Mouse (Mus musculus) hematopoietic stem cell, adult 5-6 weeks (primary cell): Measurements from ENCODE around the gene Cyp11a1. TPM values are rescaled to one million over a fixed set of nuclear protein-coding genes. Genes with fewer than 3 reads are reported as not detected.

Experiments
- ATAC-seq, 2 experiments: fragments of 125-278 bp in 1 of 2; replicated peaks in 1 of 2; 2 replicates each; pipeline ENCODE4 v1.8.0; 2016 to 2017; ENCODE audit warnings: inconsistent platforms in 2 of 2, mild to moderate bottlenecking in 2 of 2, moderate number of reproducible peaks in 2 of 2, low read depth in 1 of 2, moderate TSS enrichment in 1 of 2; ENCODE audit not compliant: low FRiP score in 2 of 2, poor library complexity in 2 of 2, severe bottlenecking in 2 of 2, insufficient read depth in 1 of 2, low TSS enrichment in 1 of 2
- total RNA-seq: library from RNA; stranded (forward); fragments of 172-1452, 232-1000 nt; gene quantifications from 2 replicates; pipeline ENCODE4 v1.2.3, GENCODE M21; 2017

The Cyp11a1 gene
- total RNA-seq, 1 experiment from 2014 or later = 1.2 TPM

DNA sequence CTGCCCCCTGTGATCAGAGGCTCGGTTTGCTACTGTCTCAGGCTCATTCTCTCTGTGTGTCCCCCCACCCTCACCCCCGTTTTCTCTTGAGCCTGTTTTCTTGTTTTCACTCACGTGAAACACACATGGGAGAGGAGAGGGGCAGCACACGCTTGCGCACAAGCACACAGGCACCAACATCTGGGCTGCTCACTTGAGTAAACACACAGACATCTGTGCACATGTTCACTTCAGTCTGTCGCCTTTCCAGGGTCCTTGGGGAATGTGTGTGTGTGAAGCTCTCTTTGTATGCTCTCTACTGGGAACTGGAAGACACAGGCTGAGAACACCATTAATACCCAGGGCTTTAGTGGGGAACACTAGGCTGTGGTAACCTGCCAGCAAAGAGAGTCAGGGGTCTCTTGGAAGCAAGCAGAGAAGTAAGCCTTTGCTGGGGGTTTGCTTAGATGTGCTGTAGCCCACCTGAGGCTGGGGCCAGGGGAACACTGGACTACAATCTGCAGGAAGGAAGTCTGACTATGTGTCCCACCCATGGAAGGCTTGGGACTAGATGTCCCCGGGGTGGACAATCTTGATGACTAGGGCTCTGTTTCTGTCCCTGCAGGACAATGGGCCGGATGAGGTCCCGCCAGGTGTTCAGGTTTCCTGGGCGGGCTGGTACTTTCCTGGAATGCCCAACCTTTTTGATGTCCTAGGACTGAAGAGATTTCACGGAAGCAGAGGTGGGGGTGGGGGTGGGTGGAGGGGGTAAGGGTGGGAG is 36.3 kb upstream of the Cyp11a1 start:
- no peak for ATAC-seq

DNA sequence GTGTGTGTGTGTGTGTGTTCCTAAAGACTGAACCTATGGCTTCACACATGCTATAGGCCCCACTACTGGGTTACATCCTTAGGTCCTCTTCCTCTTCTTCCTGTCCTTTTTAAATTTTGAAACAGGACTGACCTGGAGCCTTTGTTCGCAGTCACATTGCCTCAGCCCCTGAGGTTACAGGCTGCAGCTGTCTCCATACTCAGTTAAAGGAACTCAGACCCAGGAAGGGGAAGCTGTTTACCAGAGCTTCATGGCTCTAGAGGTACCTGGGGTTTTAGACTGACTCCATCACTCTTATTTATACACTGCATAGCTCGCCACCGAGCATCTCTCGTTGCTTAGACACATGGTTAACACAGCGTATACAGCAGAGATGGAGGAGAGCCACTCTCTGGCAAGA is 34.8 kb upstream of the Cyp11a1 start:
- ATAC-seq = peak in 1 of 2 experiments; percentile 57; a peak in 1 of 4 replicates

GRCm38 (mm10) chr9:57972141-57972591 is 34.0 kb upstream of the Cyp11a1 start:
- ATAC-seq = 0 out of 4 replicates have a peak, but pooled peaks of 1 of the 2 experiments have one; percentile 25

DNA sequence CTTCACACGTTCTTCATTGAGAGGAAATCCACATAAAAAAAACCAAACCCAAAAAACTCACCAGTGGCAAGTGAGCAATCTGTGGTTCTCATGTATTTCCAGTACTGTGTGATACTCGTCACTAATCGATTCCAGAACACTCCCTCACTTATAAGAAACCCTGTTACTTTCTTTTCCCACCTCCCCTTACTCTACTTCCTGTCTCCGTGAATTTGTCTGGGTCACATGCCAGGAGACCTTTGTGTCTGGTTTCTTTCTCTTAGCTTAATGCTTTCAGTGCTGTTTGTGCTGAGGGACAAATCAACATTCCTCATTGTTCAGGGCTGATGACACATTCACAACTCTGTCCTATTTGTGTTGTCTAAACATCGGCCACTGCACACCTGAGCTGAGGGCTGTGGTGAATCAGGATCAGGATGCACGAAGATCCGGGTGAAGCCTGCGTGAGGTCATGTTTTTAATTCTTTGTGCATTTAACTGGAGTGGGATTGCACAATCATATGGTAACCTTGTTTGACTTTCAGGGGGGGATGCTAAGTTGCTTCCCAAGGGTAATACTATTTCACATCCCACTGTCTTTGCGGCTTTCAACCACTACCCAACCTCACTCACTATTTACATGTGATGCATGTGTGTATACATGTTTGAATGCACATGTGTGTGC is 33.3 kb upstream of the Cyp11a1 start:
- ATAC-seq = no peak

DNA sequence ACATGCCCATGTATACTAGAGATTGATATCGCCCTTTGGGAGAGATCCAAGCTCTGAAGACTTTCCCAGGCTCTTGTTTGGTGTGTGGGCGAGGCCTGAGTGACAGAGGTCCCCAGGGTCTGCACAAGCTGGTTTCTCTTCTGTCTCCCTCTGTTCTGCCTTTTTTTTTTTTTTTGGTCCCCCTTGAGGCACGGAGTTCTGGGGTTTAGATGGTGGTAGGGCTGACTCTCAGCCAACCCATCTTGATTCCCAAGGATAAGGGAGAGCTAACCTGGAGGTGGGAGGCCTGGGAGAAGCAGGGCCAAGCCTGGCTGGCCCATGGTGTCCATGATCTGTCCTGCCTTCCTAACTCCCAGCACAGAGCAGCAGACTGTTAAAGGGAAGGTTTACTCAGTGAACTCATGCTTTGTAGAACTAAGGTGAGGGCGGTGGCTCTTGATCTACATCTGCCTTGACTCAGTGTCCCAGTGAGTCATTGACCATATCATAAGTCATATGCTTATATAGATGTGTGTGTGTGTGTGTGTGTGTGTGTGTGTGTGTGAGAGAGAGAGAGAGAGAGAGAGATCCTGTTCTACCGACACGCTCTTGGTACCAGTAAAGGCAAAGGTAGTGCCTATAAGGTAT is 32.7 kb upstream of the Cyp11a1 start:
- ATAC-seq = no peak

DNA sequence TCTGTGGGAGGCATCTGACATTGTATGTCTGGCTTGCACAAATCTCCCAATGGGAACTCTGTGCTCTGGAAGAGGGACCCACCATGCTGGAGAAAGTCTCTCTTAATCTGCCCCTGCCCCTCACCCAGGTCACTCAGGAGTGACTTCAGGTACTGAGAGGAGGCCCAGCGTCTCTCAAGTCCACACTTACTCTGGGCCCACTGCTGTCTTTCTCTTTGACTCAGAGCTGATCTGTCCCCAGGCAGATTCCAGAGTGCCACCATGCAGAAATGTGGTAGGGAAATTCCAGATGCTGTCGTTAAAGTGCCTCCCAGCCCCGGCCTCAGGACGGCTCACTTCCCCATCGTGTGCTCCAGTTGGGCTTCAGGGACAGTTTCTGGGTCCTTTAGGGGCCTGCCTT is 32.0 kb upstream of the Cyp11a1 start:
- ATAC-seq = no peak

DNA sequence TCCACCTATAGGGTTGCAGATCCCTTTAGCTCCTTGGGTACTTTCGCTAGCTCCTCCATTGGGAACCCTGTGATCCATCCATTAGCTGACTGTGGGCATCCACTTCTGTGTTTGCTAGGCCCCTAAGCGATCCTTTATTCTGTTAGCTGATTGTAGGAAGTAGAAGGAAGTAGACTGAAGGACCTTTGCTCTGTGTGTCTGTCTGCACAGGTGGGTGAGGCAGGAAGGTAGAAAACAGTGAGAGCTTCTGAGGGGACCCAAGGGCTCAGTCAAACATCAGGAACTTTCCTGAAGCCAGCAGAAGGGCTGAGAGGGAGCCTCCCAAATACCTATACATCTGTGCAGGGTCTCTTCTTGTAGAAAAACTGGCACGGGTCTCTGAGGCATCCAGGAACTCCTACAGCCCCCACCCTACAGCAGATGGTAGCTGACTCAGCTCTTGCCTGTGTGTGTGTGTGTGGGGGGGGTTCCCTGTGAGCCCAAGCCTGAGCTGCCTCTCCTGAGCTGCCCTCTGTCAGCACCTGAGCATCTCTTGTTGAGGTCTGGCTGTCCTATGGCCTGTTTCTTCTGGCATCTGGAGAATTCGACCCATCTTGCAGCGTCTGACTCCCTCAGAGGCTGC is 30.9 kb upstream of the Cyp11a1 start:
- no peak for ATAC-seq

GRCm38 (mm10) chr9:57978025-57978424 is 28.2 kb upstream of the Cyp11a1 start:
- ATAC-seq = no peak

- no peak for ATAC-seq
Observed at GRCm38 (mm10) chr9:57978858-57979257, 27.4 kb upstream of the Cyp11a1 start.

DNA sequence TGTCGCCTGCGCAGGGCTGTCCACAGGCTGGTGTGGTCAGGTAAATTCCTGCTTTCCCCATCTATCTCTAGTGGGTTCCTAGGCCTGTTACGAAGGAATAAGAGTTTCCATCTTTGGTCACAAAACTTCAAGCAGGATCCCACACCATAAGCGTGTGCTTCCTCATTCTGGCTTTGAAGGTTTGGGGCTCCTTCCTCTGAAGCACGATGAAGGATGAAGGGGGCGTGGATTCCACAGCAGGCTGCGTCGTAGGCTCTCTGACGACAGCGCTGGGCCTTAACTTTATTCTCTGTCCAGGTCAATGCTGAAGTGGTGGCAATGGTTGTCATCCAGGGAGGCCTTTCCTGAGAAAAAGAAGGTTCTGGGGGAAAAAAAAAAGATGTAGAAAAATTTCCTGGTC is 25.6 kb upstream of the Cyp11a1 start:
- ATAC-seq = peak; percentile 91 to 96

DNA sequence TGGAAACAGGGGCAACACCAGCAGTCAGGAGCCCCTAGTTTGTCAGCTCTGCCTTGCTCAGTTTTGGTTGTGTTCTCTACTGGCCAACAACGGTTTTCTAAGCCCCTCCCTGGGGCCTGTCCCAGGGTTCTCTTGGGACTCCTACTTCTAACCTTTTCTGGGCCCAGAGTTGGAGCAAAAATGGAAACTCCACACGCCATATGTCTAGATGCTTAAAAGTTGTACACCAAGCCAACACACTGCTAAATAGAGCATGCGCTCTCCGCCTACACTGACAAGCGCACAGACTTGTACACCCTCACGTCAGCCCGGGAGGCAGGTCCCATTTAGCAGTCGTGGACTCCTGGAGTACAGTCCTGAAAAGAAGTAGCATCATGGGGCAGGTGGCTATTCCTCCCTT is 20.9 kb upstream of the Cyp11a1 start:
- ATAC-seq = no peak

DNA sequence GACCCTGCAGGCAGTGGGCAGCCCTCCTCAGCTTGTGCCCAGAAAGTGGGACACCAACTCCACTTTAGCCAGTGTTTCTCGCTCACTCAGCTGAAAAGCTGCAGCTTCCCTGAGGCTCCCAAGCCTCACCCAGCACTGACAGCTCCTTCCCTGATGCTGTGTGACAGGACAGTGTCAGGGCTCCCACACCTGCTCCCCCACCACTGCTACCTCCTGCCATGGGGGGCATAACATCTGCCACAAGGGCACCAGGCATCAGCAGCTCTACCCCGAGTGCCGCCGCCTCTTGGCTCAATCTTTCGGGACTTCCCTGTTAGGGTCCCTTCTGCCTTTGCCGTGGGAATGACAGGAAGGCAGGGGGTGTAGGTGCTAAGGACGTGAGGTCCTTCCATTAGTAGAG is 19.9 kb upstream of the Cyp11a1 start:
- no peak; a peak in 1 of 4 replicates for ATAC-seq

GRCm38 (mm10) chr9:57988098-57988497 is 18.1 kb upstream of the Cyp11a1 start:
- no peak for ATAC-seq

GRCm38 (mm10) chr9:57989309-57989708 is 16.9 kb upstream of the Cyp11a1 start:
- ATAC-seq = no peak

DNA sequence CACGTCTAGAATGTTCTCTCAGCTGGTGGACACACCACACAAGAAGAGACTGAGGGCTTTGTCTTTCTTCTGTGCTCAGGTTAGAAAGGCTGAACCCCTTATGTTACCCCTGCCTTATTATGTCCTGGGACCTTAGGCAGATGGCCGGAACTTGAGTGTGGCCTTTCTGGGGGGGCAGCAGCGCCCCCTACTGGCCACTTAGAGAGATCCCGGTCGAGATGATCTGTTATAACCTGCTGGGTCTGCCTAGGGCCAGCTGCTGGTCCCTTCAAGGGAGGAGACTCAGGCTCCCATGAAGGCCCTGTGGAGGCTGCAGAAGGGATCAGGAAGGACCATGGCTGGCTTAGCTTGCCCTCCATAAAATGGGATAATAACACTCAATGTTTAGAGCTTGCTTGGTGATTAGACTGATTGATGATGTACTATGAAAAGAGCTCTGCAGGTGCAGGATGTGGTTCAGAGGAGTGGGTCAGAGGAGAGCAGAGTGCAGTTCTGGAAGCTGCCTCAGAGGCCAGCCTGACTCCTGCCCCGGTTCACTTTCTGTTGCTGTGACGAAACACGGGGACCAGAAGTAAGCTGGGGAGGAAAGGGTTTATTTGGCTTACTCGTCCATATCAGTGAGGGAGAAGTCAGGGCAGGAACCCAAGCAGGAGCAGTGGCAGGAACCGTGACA is 15.6 kb upstream of the Cyp11a1 start:
- peak in 1 of 2 experiments; percentile 28; a peak in 1 of 4 replicates for ATAC-seq

DNA sequence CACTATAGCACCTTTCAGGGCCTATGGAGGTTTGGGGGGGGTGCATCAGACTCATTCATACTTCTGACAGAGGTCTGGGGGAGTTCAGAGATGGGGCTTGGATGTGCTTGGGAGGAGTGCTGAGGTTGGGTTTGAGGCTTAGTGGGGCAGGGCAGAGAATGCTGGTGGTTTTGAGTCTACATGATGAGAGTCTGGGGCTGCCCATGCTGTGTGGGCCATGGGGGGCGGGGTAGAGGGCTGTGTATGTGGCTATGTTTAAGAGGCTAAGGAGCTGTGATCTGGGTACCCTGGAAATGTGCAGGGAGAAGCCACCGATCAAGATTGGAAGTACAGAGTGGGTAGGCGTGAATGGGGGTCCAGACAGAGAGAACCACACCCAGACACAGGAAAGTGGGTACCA is 14.2 kb upstream of the Cyp11a1 start:
- ATAC-seq = no peak

- ATAC-seq = peak; percentile 35 to 57
Observed at GRCm38 (mm10) chr9:57992781-57993591, 13.2 kb upstream of the Cyp11a1 start.
